Mouse (Mus musculus) hindbrain, embryonic 13.5 days (tissue): ENCODE data around the gene Pign. TPM values are rescaled to one million over a fixed set of nuclear protein-coding genes. Genes with fewer than 3 reads are reported as not detected.

ENCODE experiments used
- ATAC-seq: fragments of 200-750 bp; cut with Nextera tagmentation; 2 replicates; pipeline ENCODE4 v1.8.0; 2017; ENCODE audit warnings: moderate TSS enrichment; ENCODE audit not compliant: low FRiP score
- H3K27ac ChIP-seq: fragments of 300-500 bp; sonication (generic); 2 replicates; pipeline ENCODE4 v1.5.1; 2015; ENCODE audit warnings: inconsistent platforms, mild to moderate bottlenecking, moderate library complexity
- H3K27me3 ChIP-seq: fragments of 300-500 bp; sonication (generic); 2 replicates; pipeline ENCODE4 v1.6.1; 2015; ENCODE audit warnings: mild to moderate bottlenecking, inconsistent platforms
- H3K36me3 ChIP-seq: fragments of 300-500 bp; sonication (generic); 2 replicates; pipeline ENCODE4 v1.6.1; 2015; ENCODE audit warnings: mild to moderate bottlenecking, inconsistent platforms
- H3K4me1 ChIP-seq: fragments of 300-500 bp; sonication (generic); replicated peaks from 2 replicates; pipeline ENCODE4 v1.6.1; 2015; ENCODE audit warnings: inconsistent platforms
- H3K4me2 ChIP-seq: fragments of 300-500 bp; sonication (generic); 2 replicates; pipeline ENCODE4 v1.6.1; 2015; ENCODE audit warnings: inconsistent platforms, mild to moderate bottlenecking, moderate library complexity
- H3K4me3 ChIP-seq: fragments of 300-500 bp; sonication (generic); 2 replicates; pipeline ENCODE4 v1.5.1; 2015; ENCODE audit warnings: mild to moderate bottlenecking, inconsistent platforms
- H3K9ac ChIP-seq: fragments of 300-500 bp; sonication (generic); 2 replicates; pipeline ENCODE4 v1.6.1; 2015; ENCODE audit warnings: mild to moderate bottlenecking, inconsistent platforms
- H3K9me3 ChIP-seq: fragments of 300-500 bp; sonication (generic); 2 replicates; pipeline ENCODE4 v1.6.1; 2016; ENCODE audit warnings: inconsistent platforms
- WGBS: fragments of 180-500 bp; shearing (Covaris S2); methylation state at CpG from one replicate; pipeline ENCODE4 v1.1.7; 2015; 5-methylcytosine and 5-hydroxymethylcytosine counted together
- polyA plus RNA-seq: library from polyadenylated mRNA; unstranded; fragments of >200 nt; fragmentation: Nextera tagmentation; extraction: Ambion mirVana; gene quantifications from 2 replicates; pipeline ENCODE4 v1.2.1, GENCODE M21; 2015

Pign gene
- polyA plus RNA-seq, 1 experiment from 2014 or later, result 10.5 TPM

DNA sequence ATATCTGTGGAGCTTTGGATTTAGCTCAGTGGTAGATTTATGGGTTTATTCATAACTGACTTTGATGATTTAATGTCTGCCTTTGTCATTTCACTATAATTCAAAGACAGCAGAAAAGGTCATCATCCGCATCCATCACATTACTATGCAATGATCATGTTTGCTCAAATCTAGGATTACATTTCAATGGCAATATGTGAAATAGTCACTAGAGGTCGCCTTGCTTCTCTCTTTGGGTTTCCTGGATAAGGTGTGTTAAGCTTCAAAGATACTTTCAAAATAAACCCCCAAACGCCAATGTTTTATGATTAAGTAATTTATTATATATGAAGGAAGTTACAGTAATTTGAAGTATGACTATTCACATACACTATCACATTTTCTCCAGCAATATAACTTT is 3.5 kb downstream of the Pign start:
- Histone ChIP-seq H3K9me3 (no peaks in the 10 kb centered on the region), H3K4me3 (no peak overlapping the region), H3K9ac (no peak overlapping the region), H3K4me2 (no peak overlapping the region), H3K27ac (no peak overlapping the region), H3K36me3 (peaks cover 3% of the 10 kb centered on the region), H3K4me1 (peaks cover 8% of the 10 kb centered on the region; the same call in 1 of the 2 replicates), H3K27me3 (no peaks in the 10 kb centered on the region)
- ATAC-seq, result no peak
- WGBS, result 22% methylated on average over 3 of the region's 3 CpGs

GRCm38 (mm10) chr1:105653981-105654380 is 9.5 kb downstream of the Pign start:
- H3K9me3 ChIP-seq, result no peaks in the 10 kb centered on the region
- no peak for ATAC-seq
- no peaks in the 10 kb centered on the region for H3K27me3 ChIP-seq
- no peaks in the 10 kb centered on the region for H3K4me1 ChIP-seq
- H3K27ac ChIP-seq, result no peak overlapping the region
- no peak overlapping the region for H3K4me3 ChIP-seq
- no peak overlapping the region for H3K4me2 ChIP-seq
- H3K9ac ChIP-seq, result no peak overlapping the region
- peaks cover 3% of the 10 kb centered on the region for H3K36me3 ChIP-seq
- 98% methylated on average over 1 of the region's 1 CpGs for WGBS

GRCm38 (mm10) chr1:105650650-105651049 is 12.8 kb downstream of the Pign start:
- ATAC-seq, result no peak
- H3K4me3 ChIP-seq, result no peak overlapping the region
- no peak overlapping the region for H3K9ac ChIP-seq
- no peaks in the 10 kb centered on the region for H3K4me1 ChIP-seq
- 93% methylated on average over 1 of the region's 1 CpGs for WGBS
- no peak overlapping the region for H3K27ac ChIP-seq
- no peaks in the 10 kb centered on the region for H3K27me3 ChIP-seq
- H3K36me3 ChIP-seq, result peaks cover 9% of the 10 kb centered on the region
- no peak overlapping the region for H3K4me2 ChIP-seq
- H3K9me3 ChIP-seq, result no peaks in the 10 kb centered on the region

GRCm38 (mm10) chr1:105644093-105644492 is 19.4 kb downstream of the Pign start:
- 87% methylated on average over 3 of the region's 3 CpGs for WGBS
- Histone ChIP-seq H3K9ac (no peak overlapping the region), H3K27me3 (no peaks in the 10 kb centered on the region), H3K4me3 (no peak overlapping the region), H3K9me3 (no peaks in the 10 kb centered on the region), H3K36me3 (peaks cover 27% of the 10 kb centered on the region), H3K4me2 (no peak overlapping the region), H3K27ac (no peak overlapping the region), H3K4me1 (no peaks in the 10 kb centered on the region)
- ATAC-seq, result no peak

- H3K27me3 ChIP-seq, result no peaks in the 10 kb centered on the region
- H3K4me3 ChIP-seq, result no peak overlapping the region
- no peaks in the 10 kb centered on the region for H3K9me3 ChIP-seq
- H3K4me2 ChIP-seq, result no peak overlapping the region
- ATAC-seq, result no peak
- no peaks in the 10 kb centered on the region for H3K36me3 ChIP-seq
- no peak overlapping the region for H3K9ac ChIP-seq
- H3K4me1 ChIP-seq, result no peaks in the 10 kb centered on the region
- no peak overlapping the region for H3K27ac ChIP-seq
- 42% methylated on average over 3 of the region's 3 CpGs for WGBS
These were observed 33.0 kb downstream of the Pign start for GRCm38 (mm10) chr1:105630481-105630880.

GRCm38 (mm10) chr1:105589673-105590072 is 73.8 kb downstream of the Pign start:
- Histone ChIP-seq H3K27ac (no peak overlapping the region), H3K27me3 (no peaks in the 10 kb centered on the region), H3K4me1 (no peaks in the 10 kb centered on the region), H3K36me3 (peaks cover 10% of the 10 kb centered on the region; the same call in 1 of the 2 replicates), H3K9ac (no peak overlapping the region), H3K4me3 (no peak overlapping the region), H3K9me3 (no peaks in the 10 kb centered on the region), H3K4me2 (no peak overlapping the region)
- ATAC-seq, result no peak
- WGBS, result 66% methylated on average over 2 of the region's 2 CpGs

- ATAC-seq, result no peak
- Histone ChIP-seq H3K4me1 (no peaks in the 10 kb centered on the region), H3K27ac (no peak overlapping the region), H3K27me3 (no peaks in the 10 kb centered on the region), H3K36me3 (peaks cover 10% of the 10 kb centered on the region; the same call in 1 of the 2 replicates), H3K4me2 (no peak overlapping the region), H3K4me3 (no peak overlapping the region), H3K9me3 (no peaks in the 10 kb centered on the region), H3K9ac (no peak overlapping the region)
- WGBS, result 84% methylated on average over 5 of the region's 5 CpGs
These were observed 74.8 kb downstream of the Pign start for GRCm38 (mm10) chr1:105588697-105589096.

GRCm38 (mm10) chr1:105582800-105583199 is 80.7 kb downstream of the Pign start:
- no peak overlapping the region for H3K4me2 ChIP-seq
- no peaks in the 10 kb centered on the region for H3K9me3 ChIP-seq
- H3K4me3 ChIP-seq, result no peak overlapping the region
- WGBS, result 83% methylated on average over 1 of the region's 1 CpGs
- H3K4me1 ChIP-seq, result no peaks in the 10 kb centered on the region
- H3K27me3 ChIP-seq, result no peaks in the 10 kb centered on the region
- no peak overlapping the region for H3K27ac ChIP-seq
- no peak for ATAC-seq
- peaks cover 19% of the 10 kb centered on the region for H3K36me3 ChIP-seq
- no peak overlapping the region for H3K9ac ChIP-seq

- H3K27me3 ChIP-seq, result no peaks in the 10 kb centered on the region
- 83% methylated on average over 2 of the region's 2 CpGs for WGBS
- peaks cover 21% of the 10 kb centered on the region for H3K36me3 ChIP-seq
- no peaks in the 10 kb centered on the region for H3K4me1 ChIP-seq
- H3K9ac ChIP-seq, result no peak overlapping the region
- H3K9me3 ChIP-seq, result no peaks in the 10 kb centered on the region
- H3K4me3 ChIP-seq, result no peak overlapping the region
- no peak overlapping the region for H3K4me2 ChIP-seq
- no peak overlapping the region for H3K27ac ChIP-seq
- ATAC-seq, result no peak
These were observed 82.6 kb downstream of the Pign start for GRCm38 (mm10) chr1:105580909-105581308.

- H3K9me3 ChIP-seq, result no peaks in the 10 kb centered on the region
- ATAC-seq, result no peak
- no peak overlapping the region for H3K9ac ChIP-seq
- WGBS, result 90% methylated on average over 3 of the region's 3 CpGs
- H3K4me1 ChIP-seq, result no peaks in the 10 kb centered on the region
- no peak overlapping the region for H3K27ac ChIP-seq
- no peak overlapping the region for H3K4me3 ChIP-seq
- no peak overlapping the region for H3K4me2 ChIP-seq
- no peaks in the 10 kb centered on the region for H3K27me3 ChIP-seq
- H3K36me3 ChIP-seq, result peaks cover 15% of the 10 kb centered on the region
These were observed 97.4 kb downstream of the Pign start for GRCm38 (mm10) chr1:105566051-105566450.

GRCm38 (mm10) chr1:105564289-105564688 is 99.2 kb downstream of the Pign start:
- H3K9ac ChIP-seq, result no peak overlapping the region
- no peaks in the 10 kb centered on the region for H3K9me3 ChIP-seq
- H3K27ac ChIP-seq, result no peak overlapping the region
- no peaks in the 10 kb centered on the region for H3K27me3 ChIP-seq
- H3K36me3 ChIP-seq, result peaks cover 15% of the 10 kb centered on the region
- H3K4me2 ChIP-seq, result no peak overlapping the region
- 96% methylated on average over 1 of the region's 1 CpGs for WGBS
- ATAC-seq, result no peak
- no peak overlapping the region for H3K4me3 ChIP-seq
- H3K4me1 ChIP-seq, result no peaks in the 10 kb centered on the region

DNA sequence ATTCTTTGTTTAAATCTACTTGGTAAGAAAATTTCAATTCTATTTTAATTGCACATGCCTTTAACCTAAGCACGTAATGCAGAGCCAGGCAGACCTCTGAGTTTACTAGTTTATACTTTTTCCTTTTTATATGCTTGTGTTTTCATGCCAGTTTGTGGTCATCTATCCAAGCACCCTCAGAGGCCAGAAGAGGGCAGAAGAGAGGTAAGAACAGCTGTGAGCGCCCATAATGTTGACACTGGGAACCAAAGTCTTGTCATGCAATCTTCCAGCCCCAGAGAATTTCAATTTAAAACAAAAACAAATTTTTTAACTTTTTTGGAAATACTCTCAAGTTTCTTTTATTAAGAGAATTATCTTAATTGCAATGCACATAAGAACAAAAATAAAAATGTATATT is 99.7 kb downstream of the Pign start:
- no peak for ATAC-seq
- Histone ChIP-seq H3K4me2 (no peak overlapping the region), H3K27me3 (no peaks in the 10 kb centered on the region), H3K4me1 (no peaks in the 10 kb centered on the region), H3K27ac (no peak overlapping the region), H3K9me3 (no peaks in the 10 kb centered on the region), H3K9ac (no peak overlapping the region), H3K36me3 (peaks cover 15% of the 10 kb centered on the region), H3K4me3 (no peak overlapping the region)
- WGBS, result 83% methylated on average over 2 of the region's 2 CpGs

- peaks cover 3% of the 10 kb centered on the region; the same call in 1 of the 2 replicates for H3K36me3 ChIP-seq
- H3K4me2 ChIP-seq, result no peak overlapping the region
These were observed 107.4 kb downstream of the Pign start for GRCm38 (mm10) chr1:105556078-105556477.

More at GRCm38 (mm10) chr1:105556078-105556477, 107.4 kb downstream of the Pign start:
- Histone ChIP-seq H3K4me3 (no peak overlapping the region), H3K4me1 (no peaks in the 10 kb centered on the region), H3K9me3 (no peaks in the 10 kb centered on the region), H3K9ac (no peak overlapping the region), H3K27ac (no peak overlapping the region), H3K27me3 (no peaks in the 10 kb centered on the region)
- no peak for ATAC-seq
